Mouse (Mus musculus) testis, postnatal 10 days (tissue): ENCODE data around the gene Ccdc170.
"Not testable (repeated sequence)": the region's sequence is repeated elsewhere in the genome, so short reads cannot be mapped to it uniquely, and the experiment has no call there.

Experiments
- DNase-seq: peaks from one replicate; pipeline ENCODE4 v3.0.0; 2021; ENCODE audit warnings: low spot score

The Ccdc170 gene

GRCm38 (mm10) chr10:4482355-4482754 lies at the start of gene Ccdc170:
TSS of gene Ccdc170 (plus strand) at chr10:4482502.
- DNase-seq, result peak; percentile 62

- no peak for DNase-seq
These were observed 49.1 kb upstream of the Ccdc170 start for GRCm38 (mm10) chr10:4432996-4433755.

GRCm38 (mm10) chr10:4433871-4434270 lies 48.4 kb upstream of the Ccdc170 start:
- DNase-seq, result not testable (repeated sequence)

- DNase-seq, result no peak
These were observed 46.9 kb upstream of the Ccdc170 start for GRCm38 (mm10) chr10:4435416-4435815.

GRCm38 (mm10) chr10:4456409-4456808 lies 25.9 kb upstream of the Ccdc170 start:
- no peak for DNase-seq

- DNase-seq, result no peak
These were observed 22.1 kb upstream of the Ccdc170 start for GRCm38 (mm10) chr10:4460201-4460600.

GRCm38 (mm10) chr10:4465799-4466198 lies 16.5 kb upstream of the Ccdc170 start:
- no peak for DNase-seq

GRCm38 (mm10) chr10:4469406-4469805 lies 12.9 kb upstream of the Ccdc170 start:
- no peak for DNase-seq

- DNase-seq, result no peak
These were observed 8.7 kb upstream of the Ccdc170 start for GRCm38 (mm10) chr10:4473591-4473993.

GRCm38 (mm10) chr10:4475431-4475830 lies 6.9 kb upstream of the Ccdc170 start:
- DNase-seq, result no peak

GRCm38 (mm10) chr10:4476604-4477003 lies 5.7 kb upstream of the Ccdc170 start:
- DNase-seq, result no peak

- DNase-seq, result no peak
These were observed 1.4 kb upstream of the Ccdc170 start for GRCm38 (mm10) chr10:4480929-4481328.

- peak; percentile 46 for DNase-seq
These were observed 607 bp upstream of the Ccdc170 start for GRCm38 (mm10) chr10:4481695-4482094.

- no peak for DNase-seq
These were observed 1.5 kb downstream of the Ccdc170 start for GRCm38 (mm10) chr10:4483848-4484247.

- no peak for DNase-seq
These were observed 2.7 kb downstream of the Ccdc170 start for GRCm38 (mm10) chr10:4484986-4485385.

- DNase-seq, result no peak
These were observed 7.6 kb downstream of the Ccdc170 start for GRCm38 (mm10) chr10:4489865-4490264.

GRCm38 (mm10) chr10:4491281-4491680 lies 9.0 kb downstream of the Ccdc170 start:
- DNase-seq, result no peak

- no peak for DNase-seq
These were observed 9.7 kb downstream of the Ccdc170 start for GRCm38 (mm10) chr10:4492045-4492444.

- DNase-seq, result no peak
These were observed 10.6 kb downstream of the Ccdc170 start for GRCm38 (mm10) chr10:4492909-4493308.

GRCm38 (mm10) chr10:4503251-4503650 lies 20.9 kb downstream of the Ccdc170 start:
- DNase-seq, result no peak

GRCm38 (mm10) chr10:4512725-4513124 lies 30.4 kb downstream of the Ccdc170 start:
- no peak for DNase-seq

- DNase-seq, result no peak
These were observed 35.3 kb downstream of the Ccdc170 start for GRCm38 (mm10) chr10:4517614-4518013.

- DNase-seq, result no peak
These were observed 37.3 kb downstream of the Ccdc170 start for GRCm38 (mm10) chr10:4519645-4520044.
